Mouse (Mus musculus) MEL (cell line): ENCODE data around the gene Negr1. TPM values are rescaled to one million over a fixed set of nuclear protein-coding genes. Genes with fewer than 3 reads are reported as not detected.

Experiments
- DNase-seq: peaks from one replicate; pipeline ENCODE4 v3.0.0; 2011; ENCODE audit warnings: low read depth, low spot score
- H3K27ac ChIP-seq: 2 replicates; pipeline ENCODE4 v1.5.1; 2012; ENCODE audit warnings: low read depth, mild to moderate bottlenecking, control low read depth, low read length, moderate library complexity; ENCODE audit not compliant: control insufficient read depth
- H3K27me3 ChIP-seq, 2 experiments: fragments of 150-350 bp in 1 of 2; sonication (generic) in 1 of 2; 2 replicates each; pipeline ENCODE4 v1.6.1; 2012; ENCODE audit warnings: low read length in 2 of 2, mild to moderate bottlenecking in 2 of 2, improper control_type of control experiment in 1 of 2, moderate library complexity in 1 of 2; ENCODE audit not compliant: insufficient read depth in 2 of 2, control insufficient read depth in 1 of 2
- H3K36me3 ChIP-seq, 2 experiments: 2 replicates each; pipeline ENCODE4 v1.6.1; 2012 to 2014; ENCODE audit warnings: low read length in 2 of 2, improper control_type of control experiment in 1 of 2, inconsistent platforms in 1 of 2, mild to moderate bottlenecking in 1 of 2; ENCODE audit not compliant: insufficient read depth in 2 of 2, control insufficient read depth in 1 of 2
- H3K4me1 ChIP-seq, 2 experiments: fragments of 150-350 bp in 1 of 2; sonication (generic) in 1 of 2; 2 replicates each; pipeline ENCODE4 v1.6.1; 2012; ENCODE audit warnings: low read length in 2 of 2, improper control_type of control experiment in 1 of 2, mild to moderate bottlenecking in 1 of 2; ENCODE audit not compliant: insufficient read depth in 2 of 2, control insufficient read depth in 1 of 2
- H3K4me3 ChIP-seq, 2 experiments: fragments of 150-350 bp in 1 of 2; sonication (generic) in 1 of 2; 2 replicates each; pipeline ENCODE4 v1.5.1; 2012; ENCODE audit warnings: low read depth in 2 of 2, low read length in 2 of 2, mild to moderate bottlenecking in 2 of 2, moderate library complexity in 2 of 2, control low read depth in 1 of 2, improper control_type of control experiment in 1 of 2; ENCODE audit not compliant: control insufficient read depth in 1 of 2, insufficient read depth in 1 of 2
- H3K79me2 ChIP-seq: 2 replicates; pipeline ENCODE4 v1.6.1; 2012; ENCODE audit warnings: mild to moderate bottlenecking, low read length, moderate library complexity; ENCODE audit not compliant: control insufficient read depth, poor library complexity, insufficient read depth
- H3K9ac ChIP-seq: 2 replicates; pipeline ENCODE4 v1.6.1; 2012; ENCODE audit warnings: low read depth, mild to moderate bottlenecking, control low read depth, low read length, moderate library complexity; ENCODE audit not compliant: control insufficient read depth, poor library complexity, severe bottlenecking
- H3K9me3 ChIP-seq: fragments of 150-350 bp; sonication (generic); replicated peaks from 2 replicates; pipeline ENCODE4 v1.6.1; 2012; ENCODE audit warnings: mild to moderate bottlenecking, low read length, improper control_type of control experiment, moderate library complexity; ENCODE audit not compliant: insufficient read depth
- CHD1 ChIP-seq: IDR thresholded peaks from 2 replicates; pipeline ENCODE4 v1.6.1; 2012; ENCODE audit warnings: low read depth, mild to moderate bottlenecking, inconsistent platforms, low read length, improper control_type of control experiment
- EP300 ChIP-seq, 2 experiments: IDR thresholded peaks; 2 replicates each; pipeline ENCODE4 v1.6.1; 2011; ENCODE audit warnings: improper control_type of control experiment in 2 of 2, low read length in 2 of 2, low read depth in 1 of 2, mild to moderate bottlenecking in 1 of 2
- ETS1 ChIP-seq: IDR thresholded peaks from 2 replicates; pipeline ENCODE4 v1.6.1; 2012; ENCODE audit warnings: low read depth, mild to moderate bottlenecking, inconsistent platforms, low read length, improper control_type of control experiment, moderate library complexity
- GABPA ChIP-seq: IDR thresholded peaks from 2 replicates; pipeline ENCODE4 v1.6.1; 2012; ENCODE audit warnings: low read depth, mild to moderate bottlenecking, inconsistent platforms, low read length, improper control_type of control experiment, moderate library complexity
- HCFC1 ChIP-seq: IDR thresholded peaks from 2 replicates; pipeline ENCODE4 v1.6.1; 2012; ENCODE audit warnings: low read depth, mild to moderate bottlenecking, inconsistent platforms, low read length, improper control_type of control experiment, moderate library complexity
- JUND ChIP-seq: IDR thresholded peaks from 2 replicates; pipeline ENCODE4 v1.6.1; 2011; ENCODE audit warnings: low read depth, mild to moderate bottlenecking, improper control_type of control experiment, low read length
- MAZ ChIP-seq: IDR thresholded peaks from 2 replicates; pipeline ENCODE4 v1.6.1; 2012; ENCODE audit warnings: low read depth, mild to moderate bottlenecking, inconsistent platforms, low read length, improper control_type of control experiment
- MEF2A ChIP-seq: IDR thresholded peaks from 2 replicates; pipeline ENCODE4 v1.6.1; 2014; ENCODE audit warnings: low read depth, mild to moderate bottlenecking, inconsistent platforms, low read length, improper control_type of control experiment; ENCODE audit not compliant: poor library complexity, insufficient replicate concordance, severe bottlenecking; ENCODE audit errors: extremely low read depth
- MYC ChIP-seq: IDR thresholded peaks from 2 replicates; pipeline ENCODE4 v1.6.1; 2011; ENCODE audit warnings: low read depth, mild to moderate bottlenecking, low read length, improper control_type of control experiment, moderate library complexity
- NRF1 ChIP-seq: IDR thresholded peaks from 2 replicates; pipeline ENCODE4 v1.6.1; 2014; ENCODE audit warnings: low read depth, mild to moderate bottlenecking, inconsistent platforms, low read length, improper control_type of control experiment, moderate library complexity; ENCODE audit not compliant: poor library complexity, insufficient read depth, severe bottlenecking
- POLR2A ChIP-seq, 2 experiments: IDR thresholded peaks; 2 replicates each; pipeline ENCODE4 v1.6.1; 2011 to 2012; ENCODE audit warnings: low read length in 2 of 2, mild to moderate bottlenecking in 2 of 2, control low read depth in 1 of 2, improper control_type of control experiment in 1 of 2, low read depth in 1 of 2, moderate library complexity in 1 of 2; ENCODE audit not compliant: control insufficient read depth in 1 of 2, insufficient read depth in 1 of 2, poor library complexity in 1 of 2
- POLR2AphosphoS5 ChIP-seq: IDR thresholded peaks from 2 replicates; pipeline ENCODE4 v1.6.1; 2012; ENCODE audit warnings: low read depth, borderline replicate concordance, mild to moderate bottlenecking, inconsistent platforms, low read length, moderate library complexity, mixed read lengths
- SMC3 ChIP-seq: IDR thresholded peaks from 2 replicates; pipeline ENCODE4 v1.6.1; 2011; ENCODE audit warnings: low read depth, low read length, improper control_type of control experiment
- TAL1 ChIP-seq: IDR thresholded peaks from 2 replicates; pipeline ENCODE4 v1.6.1; 2012; ENCODE audit warnings: mild to moderate bottlenecking, inconsistent platforms, low read length, moderate library complexity, mixed read lengths
- UBTF ChIP-seq: IDR thresholded peaks from 2 replicates; pipeline ENCODE4 v1.6.1; 2012; ENCODE audit warnings: low read depth, mild to moderate bottlenecking, inconsistent platforms, low read length, improper control_type of control experiment, moderate library complexity, borderline replicate concordance; ENCODE audit not compliant: insufficient read depth
- USF2 ChIP-seq, 2 experiments: IDR thresholded peaks; 2 replicates each; pipeline ENCODE4 v1.6.1; 2011 to 2012; ENCODE audit warnings: improper control_type of control experiment in 2 of 2, low read length in 2 of 2, borderline replicate concordance in 1 of 2, inconsistent platforms in 1 of 2, low read depth in 1 of 2, mild to moderate bottlenecking in 1 of 2; ENCODE audit not compliant: insufficient read depth in 1 of 2
- ZKSCAN1 ChIP-seq: IDR thresholded peaks from 2 replicates; pipeline ENCODE4 v1.6.1; 2012; ENCODE audit warnings: low read depth, mild to moderate bottlenecking, inconsistent platforms, low read length, improper control_type of control experiment, moderate library complexity
- ZMIZ1 ChIP-seq: IDR thresholded peaks from 2 replicates; pipeline ENCODE4 v1.6.1; 2012; ENCODE audit warnings: low read depth, mild to moderate bottlenecking, inconsistent platforms, low read length, improper control_type of control experiment, moderate library complexity
- ZNF384 ChIP-seq: IDR thresholded peaks from 2 replicates; pipeline ENCODE4 v1.6.1; 2012; ENCODE audit warnings: low read depth, mild to moderate bottlenecking, inconsistent platforms, low read length, improper control_type of control experiment
- polyA plus RNA-seq, 2 experiments: library from polyadenylated mRNA; stranded (reverse) in 1 of 2; unstranded in 1 of 2; fragments of >175 nt in 1 of 2; fragments of >200 nt in 1 of 2; gene quantifications; 2 replicates each; pipeline versions ENCODE4 v1.2.1 to v1.2.4; 2012; ENCODE audit warnings: low replicate concordance in 2 of 2, low read depth in 1 of 2; ENCODE audit not compliant: insufficient read length in 2 of 2, insufficient read depth in 1 of 2, missing spikeins in 1 of 2
- total RNA-seq: library from RNA; depleted of rRNA; stranded (reverse); fragments of 300-350 nt; gene quantifications from 2 replicates; pipeline ENCODE4 v1.2.3, GENCODE M21; 2012

Negr1 gene
- total and polyA plus RNA-seq, 3 experiments, result not detected

DNA sequence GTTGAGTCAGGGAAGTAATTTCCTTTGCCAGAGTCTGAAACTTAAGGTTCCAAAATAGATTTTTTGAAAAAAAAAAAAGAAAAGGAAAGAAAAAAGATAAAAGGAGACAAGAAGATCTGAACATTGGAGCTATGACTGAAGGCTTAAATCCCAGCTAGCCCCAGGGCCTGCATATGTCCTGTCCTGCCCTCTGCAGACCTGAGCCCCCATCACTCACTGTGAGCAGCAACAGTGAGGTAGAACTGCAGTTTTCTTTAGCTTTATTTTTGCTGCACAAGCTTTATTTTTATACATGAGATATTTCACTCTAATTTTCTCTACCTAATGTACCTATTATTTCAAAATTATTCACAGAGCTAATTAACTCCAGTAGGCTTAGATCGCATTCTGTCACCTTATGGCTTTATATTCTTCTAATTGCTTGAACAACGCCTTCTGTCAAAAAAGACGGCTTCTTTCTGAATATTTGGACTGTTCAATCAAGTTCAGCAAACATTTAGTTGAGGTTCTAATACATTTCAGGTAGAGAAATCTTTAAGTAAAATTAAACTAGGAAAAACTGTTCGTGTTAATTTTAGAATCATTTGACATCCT is 192.3 kb downstream of the Negr1 start:
- no peak for DNase-seq
- TF ChIP-seq UBTF (no peak), POLR2AphosphoS5 (no peak), GABPA (no peak), HCFC1 (no peak), USF2 (IDR thresholded peaks at IDR 0.05; ENCODE audit: borderline replicate concordance in 1 of 2, insufficient read depth in 1 of 2, low read depth in 1 of 2, low read length in 2 of 2) (no peak), MYC (no peak), ZKSCAN1 (no peak), MAZ (no peak), EP300 (IDR thresholded peaks at IDR 0.05; ENCODE audit: low read depth in 1 of 2, low read length in 2 of 2) (no peak), ZNF384 (no peak), ETS1 (no peak), MEF2A (no peak), CHD1 (no peak), SMC3 (no peak), JUND (no peak)
- no peaks in the 10 kb centered on the region for H3K79me2 ChIP-seq
- H3K36me3 ChIP-seq, result no peaks in the 10 kb centered on the region
- no peak overlapping the region for H3K9ac ChIP-seq
- H3K4me1 ChIP-seq, result no peaks in the 10 kb centered on the region
- H3K9me3 ChIP-seq, result no peaks in the 10 kb centered on the region
- H3K4me3 ChIP-seq, result no peak overlapping the region
- no peaks in the 10 kb centered on the region for H3K27me3 ChIP-seq
- H3K27ac ChIP-seq, result no peak overlapping the region

DNA sequence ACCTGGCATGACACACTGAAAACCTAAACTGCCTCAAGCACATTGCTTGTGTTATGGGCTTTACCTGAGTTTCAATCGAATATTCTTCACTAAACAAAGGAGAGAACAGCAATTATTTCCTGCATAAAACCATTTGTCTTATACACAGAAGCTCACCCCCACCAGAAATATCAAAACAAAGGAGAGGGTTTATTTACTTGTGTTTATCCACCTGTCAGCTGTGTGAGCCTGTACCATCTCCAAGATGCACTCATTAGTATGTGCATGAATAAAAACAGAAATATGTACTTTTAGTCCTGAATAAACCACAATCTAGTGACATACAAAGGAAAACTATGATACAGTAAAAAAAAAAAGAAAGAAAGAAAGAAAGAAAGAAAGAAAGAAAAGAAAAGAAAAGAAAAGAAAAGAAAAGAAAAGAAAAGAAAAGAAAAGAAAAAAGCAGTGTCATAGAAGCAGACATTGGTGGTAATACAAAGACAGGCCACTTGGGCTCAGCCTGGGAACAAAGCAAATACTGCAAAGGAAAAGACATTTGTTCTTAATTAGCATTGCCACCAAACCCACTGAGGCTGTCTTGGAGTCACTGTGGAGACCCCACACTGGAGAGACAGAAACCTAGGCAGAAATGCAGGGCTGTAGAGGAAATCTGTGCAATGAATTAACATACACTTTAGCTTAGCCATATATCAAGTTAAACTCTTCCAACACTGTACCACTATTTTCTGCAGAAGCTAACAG is 193.4 kb downstream of the Negr1 start:
- TF ChIP-seq TAL1 (no peak), NRF1 (no peak), HCFC1 (no peak), ZMIZ1 (no peak), POLR2A (IDR thresholded peaks at IDR 0.05; ENCODE audit: control insufficient read depth in 1 of 2, insufficient read depth in 1 of 2, low read depth in 1 of 2, low read length in 2 of 2, poor library complexity in 1 of 2) (no peak), USF2 (IDR thresholded peaks at IDR 0.05; ENCODE audit: borderline replicate concordance in 1 of 2, insufficient read depth in 1 of 2, low read depth in 1 of 2, low read length in 2 of 2) (no peak)
- no peak overlapping the region for H3K9ac ChIP-seq

More for the DNA sequence above, 193.4 kb downstream of the Negr1 start:
- Histone ChIP-seq H3K4me1 (no peaks in the 10 kb centered on the region), H3K79me2 (no peaks in the 10 kb centered on the region), H3K27me3 (no peaks in the 10 kb centered on the region), H3K9me3 (no peaks in the 10 kb centered on the region), H3K4me3 (no peak overlapping the region), H3K27ac (no peak overlapping the region), H3K36me3 (no peaks in the 10 kb centered on the region)
- no peak for DNase-seq
